Mouse (Mus musculus): ENCODE data around the gene Arl13b.

The Arl13b gene

DNA sequence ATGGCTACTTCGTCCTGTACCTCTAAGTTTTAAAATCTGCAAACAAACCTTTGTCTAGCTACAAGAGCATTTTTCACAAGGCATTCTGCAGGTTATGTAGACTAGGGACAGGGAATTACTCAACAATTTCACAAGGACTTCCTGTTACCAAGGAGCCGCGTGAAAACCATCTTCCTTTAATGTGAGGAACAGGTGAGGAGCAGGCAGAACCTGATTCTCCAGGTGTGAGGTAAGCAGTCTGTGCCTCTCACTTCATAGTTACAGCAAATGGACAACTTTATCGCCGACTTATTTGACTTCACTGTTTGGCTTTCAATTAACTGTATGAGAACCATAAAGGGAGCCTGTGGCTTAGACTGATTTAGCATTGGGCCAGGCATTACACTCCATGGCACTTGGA, 32.3 kb downstream of the Arl13b start, which contains the start of gene Stx19:
Stx19 (plus strand) TSS at position 186 of the 400 bp plus-strand sequence.
- no peak for DNase-seq (ENCODE audit: low spot score in 2 of 2)

DNA sequence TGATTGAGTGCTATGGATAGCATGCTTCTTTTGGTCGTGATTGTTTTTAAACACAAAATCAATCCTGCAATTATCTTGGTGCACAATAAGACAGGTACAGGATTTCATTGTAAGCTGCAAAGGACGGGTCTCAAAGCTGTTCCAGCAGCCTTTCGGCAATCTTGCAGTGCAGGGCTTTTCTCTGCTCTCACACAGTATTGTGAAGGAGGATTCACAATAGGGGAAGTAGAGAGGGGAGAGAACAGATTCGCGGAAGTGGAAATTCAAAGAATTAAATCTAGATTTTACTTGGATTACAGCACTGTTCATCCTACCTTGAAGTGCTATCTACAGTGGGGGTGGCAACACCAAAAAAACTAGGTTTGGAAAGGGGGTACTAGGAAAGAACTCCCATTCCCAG, 33.0 kb downstream of the Arl13b start:
- no peak for DNase-seq (ENCODE audit: low spot score in 2 of 2)

DNA sequence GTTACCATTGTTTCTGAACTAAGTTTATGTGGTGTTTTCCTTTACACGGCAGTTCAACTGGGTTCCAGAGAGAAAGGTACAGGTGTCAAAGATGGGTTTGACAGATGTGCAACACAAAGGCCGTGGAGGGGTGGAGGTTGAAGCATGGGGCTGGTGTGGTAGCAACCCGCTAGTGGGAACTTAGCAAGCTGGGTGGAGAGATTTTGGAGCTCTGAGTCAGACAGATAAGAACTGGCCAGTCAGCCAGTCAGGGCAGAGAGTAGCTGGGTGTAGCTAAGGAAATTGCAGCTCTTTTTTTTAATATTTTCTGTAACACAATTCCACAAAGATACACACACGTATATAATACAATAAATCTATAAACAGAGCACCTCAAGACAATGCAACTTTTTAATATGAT, 36.0 kb downstream of the Arl13b start:
- no peak for DNase-seq (ENCODE audit: low spot score in 2 of 2)

DNA sequence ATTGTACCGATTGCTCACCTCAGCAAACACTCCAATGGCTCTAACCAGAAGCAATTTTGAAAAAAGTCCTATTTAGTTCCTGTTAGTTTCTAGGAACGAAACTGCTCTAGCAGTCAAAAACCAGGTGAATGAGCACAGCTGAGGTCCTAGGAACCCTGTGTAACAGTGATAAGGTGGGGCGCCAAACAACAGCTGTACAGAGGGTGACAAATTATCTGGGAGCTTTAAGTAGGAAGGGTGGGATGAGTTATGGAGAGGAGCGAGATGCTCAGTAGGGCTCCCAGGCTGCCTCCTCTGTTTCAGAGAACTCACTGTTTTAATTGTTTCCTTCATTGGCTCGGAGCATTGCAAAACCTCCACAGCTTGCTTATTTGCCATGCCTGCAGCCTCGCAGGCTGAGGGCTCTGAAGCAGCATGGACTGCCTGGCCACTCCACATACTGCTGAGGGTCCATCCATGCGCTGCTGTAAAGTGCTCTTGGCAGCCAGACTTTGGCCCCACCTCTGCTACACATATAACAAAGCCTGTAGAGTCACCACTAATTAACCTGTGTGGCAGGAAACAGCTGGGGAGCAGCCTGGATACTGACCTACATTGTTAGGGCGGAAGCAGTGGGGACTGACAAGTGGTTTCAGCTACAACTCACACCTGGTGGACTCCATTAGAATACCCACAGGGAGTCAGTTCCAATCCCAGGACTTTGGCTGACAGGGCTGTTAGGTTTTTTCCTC, 39.4 kb downstream of the Arl13b start:
- no peak for DNase-seq (ENCODE audit: low spot score in 2 of 2)

DNA sequence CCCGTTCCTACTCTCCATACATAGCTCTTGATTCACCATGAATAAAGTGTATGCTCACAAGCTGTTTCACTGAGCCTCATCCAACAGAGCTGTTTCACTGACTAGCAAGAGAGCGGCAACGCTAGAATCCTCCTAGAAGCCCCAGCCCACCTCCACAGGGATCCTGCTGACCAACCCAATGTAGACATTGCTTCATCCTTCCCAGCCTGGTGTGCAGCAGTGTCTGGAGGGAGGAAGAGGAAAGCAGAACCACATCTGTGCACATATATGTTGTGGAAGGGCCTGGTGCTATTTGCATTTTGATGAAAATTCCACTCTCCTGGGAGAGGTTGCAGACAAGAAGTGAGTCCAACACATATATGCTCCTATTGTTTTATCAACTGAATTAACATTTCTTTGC, 42.2 kb downstream of the Arl13b start:
- DNase-seq (ENCODE audit: low spot score in 2 of 2), result no peak

DNA sequence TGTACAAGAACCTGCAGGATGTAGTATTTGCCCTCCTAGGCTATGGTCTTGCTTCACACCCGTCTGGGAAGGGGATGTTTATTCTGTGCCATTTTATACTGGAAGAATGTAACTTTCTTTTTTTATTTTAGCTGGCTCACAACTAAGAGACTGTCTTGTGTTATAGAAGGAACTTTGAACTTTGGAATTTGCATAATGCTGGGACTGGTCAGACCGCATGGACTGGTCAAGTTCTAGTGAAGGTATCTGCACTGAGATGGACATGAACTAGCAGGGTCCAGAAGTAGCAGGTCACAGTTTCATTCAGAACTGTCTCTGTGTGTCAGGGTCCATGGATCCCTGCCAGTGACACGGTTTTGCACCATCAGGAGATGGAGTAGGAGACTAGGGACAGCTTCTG, 47.0 kb downstream of the Arl13b start:
- DNase-seq (ENCODE audit: low spot score in 2 of 2), result no peak

DNA sequence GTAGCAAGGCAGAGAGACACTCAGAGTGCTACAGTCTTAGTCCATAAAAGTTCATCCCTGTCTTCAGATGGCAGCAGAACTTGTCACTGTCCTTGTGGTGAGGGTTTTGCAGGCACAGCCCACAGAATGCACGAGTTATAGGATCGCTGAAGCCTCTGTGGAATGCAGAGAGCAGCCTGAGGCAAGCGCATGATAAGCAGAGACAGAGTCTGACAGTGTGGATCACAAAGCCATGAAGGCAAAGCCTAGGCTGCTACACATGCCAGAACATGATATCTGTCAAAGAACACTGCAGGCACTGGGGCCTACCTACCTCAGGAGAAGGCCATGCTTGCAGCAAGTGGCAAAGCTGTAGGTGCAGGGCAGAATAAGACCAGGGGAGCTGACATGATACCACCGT, 47.4 kb downstream of the Arl13b start:
- DNase-seq (ENCODE audit: low spot score in 2 of 2), result no peak

DNA sequence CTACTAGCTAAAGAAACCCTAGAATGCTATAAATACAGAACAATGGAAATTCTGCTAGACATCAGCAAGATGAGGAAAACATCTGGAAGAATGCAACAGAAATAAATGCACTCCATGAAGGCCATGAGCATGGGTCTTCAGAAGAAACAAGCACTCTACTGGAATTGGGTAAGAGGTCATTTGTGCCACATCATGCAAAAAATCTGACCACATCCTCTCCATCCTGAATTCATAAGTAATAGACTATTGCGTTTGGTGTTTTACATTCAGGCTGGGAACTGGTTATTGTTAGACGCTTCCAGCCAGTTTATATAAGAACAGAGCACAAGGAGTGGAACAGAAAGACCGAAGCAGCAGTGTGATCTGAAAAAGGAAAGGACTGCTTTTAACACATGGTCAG, 48.0 kb downstream of the Arl13b start:
- no peak for DNase-seq (ENCODE audit: low spot score in 2 of 2)

DNA sequence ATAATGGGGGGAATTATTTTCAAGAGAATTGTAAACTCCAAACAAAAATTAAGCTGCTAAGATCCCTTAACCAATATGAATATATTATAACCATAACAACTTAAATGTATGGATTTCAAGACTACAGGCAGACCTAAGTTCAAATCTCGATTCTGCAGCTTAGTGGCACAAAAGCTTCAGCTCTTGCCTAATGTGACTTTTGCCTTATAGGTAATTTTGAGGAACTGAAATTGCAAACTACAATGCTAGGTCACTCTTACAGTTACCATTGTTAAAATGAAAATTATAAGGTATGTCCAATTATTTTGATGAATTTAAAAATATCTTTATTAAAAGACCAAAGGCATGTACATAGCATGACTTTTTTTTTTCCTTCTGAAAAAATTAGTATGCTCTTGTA, 50.2 kb downstream of the Arl13b start:
- DNase-seq (ENCODE audit: low spot score in 2 of 2), result no peak

DNA sequence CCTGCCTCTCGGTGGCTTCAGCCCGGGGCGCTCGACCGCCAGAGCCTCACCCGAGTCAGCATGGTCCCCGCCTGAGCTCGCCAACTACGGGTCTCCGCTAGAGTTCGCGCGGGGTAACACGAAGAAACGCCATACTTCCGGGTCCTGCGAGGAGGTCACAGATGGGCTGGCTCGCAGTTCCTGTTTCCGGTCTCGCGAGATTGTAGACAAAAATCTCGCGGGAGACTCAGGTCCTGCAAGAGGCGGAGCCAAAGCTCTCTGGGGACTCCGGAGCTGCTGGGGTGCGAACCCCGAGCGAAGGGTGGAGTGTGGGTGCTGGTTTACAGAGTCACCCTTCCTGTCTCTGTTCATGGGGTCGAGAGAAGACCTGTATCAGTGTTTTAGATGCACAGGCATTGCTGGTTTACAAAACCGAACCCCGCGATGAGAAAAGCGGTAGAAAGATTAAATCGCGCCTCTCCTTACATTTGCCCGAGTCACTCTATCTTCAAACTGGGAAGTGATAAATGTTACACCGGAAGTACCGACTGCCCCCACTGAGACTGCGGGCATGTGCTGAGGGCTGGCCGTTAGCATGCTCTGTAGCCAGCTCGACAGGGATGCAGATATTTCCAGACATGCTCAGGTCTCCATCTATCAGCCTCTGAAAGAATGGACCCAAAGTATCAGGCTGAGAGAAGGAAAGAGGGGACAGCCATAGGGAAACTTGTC, 60.1 kb downstream of the Arl13b start, which contains the start of gene Nsun3:
Nsun3 (minus strand) TSS at position 198 of the 711 bp plus-strand sequence.
- DNase-seq (ENCODE audit: low spot score in 2 of 2), result peak; percentile 91 to 92

DNA sequence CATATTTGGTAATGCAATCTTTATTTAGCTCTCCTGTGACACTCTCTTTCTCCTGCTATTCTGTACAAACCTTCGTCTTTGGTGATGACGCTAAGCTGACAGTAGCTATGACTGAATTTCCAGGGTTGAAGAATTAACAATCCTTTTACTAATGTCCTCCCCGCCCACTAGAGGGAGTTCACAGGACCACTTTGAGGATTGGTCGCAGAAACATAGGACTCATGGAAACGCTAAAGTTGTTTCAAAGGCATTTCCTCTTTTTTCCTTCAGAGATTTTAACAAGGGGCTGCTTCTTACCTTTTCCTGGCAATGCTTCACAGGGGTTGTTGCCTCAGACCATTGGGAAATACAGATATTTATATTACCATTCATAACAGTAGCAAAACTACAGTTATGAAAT, 64.6 kb downstream of the Arl13b start:
- DNase-seq (ENCODE audit: low spot score in 2 of 2), result no peak

DNA sequence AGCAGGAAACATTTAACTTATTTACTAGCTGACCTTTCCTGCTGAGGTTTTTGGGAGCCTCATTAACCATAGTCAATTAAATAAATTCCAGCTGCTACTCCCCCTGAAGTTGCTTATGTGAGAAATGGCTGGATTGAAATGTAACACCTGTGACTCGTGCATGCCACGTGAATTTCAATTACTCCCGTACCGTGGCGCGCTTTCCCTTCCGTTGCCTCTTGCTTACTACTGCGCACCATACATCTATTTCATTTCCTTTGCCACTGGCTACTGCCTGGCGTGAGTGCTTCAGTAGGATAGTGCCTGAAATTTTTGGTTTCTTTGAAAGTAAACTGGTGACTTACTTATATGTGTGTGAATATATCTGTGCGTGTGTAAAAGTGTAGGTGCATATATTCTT, 68.6 kb downstream of the Arl13b start:
- no peak for DNase-seq (ENCODE audit: low spot score in 2 of 2)

DNA sequence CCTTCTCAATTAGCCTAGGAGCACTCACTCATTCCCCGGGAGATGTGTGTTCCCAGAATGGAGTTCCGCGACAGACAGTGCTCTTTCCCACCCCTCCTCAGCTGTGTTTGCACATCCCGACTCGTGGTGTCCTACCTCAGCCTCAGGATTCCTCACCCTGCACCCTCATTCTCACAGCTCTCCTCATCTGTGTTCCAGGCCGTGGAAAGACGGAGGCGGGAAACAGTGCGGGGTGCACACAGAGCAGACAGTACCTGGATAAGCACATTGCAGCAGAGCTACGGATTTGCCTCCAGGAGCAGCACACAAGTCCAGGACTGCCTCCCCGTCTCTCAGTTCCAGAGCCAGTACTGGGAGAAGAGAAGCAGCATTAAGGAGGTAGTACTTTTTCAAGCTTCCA, 70.8 kb downstream of the Arl13b start:
- DNase-seq (ENCODE audit: low spot score in 2 of 2), result no peak

DNA sequence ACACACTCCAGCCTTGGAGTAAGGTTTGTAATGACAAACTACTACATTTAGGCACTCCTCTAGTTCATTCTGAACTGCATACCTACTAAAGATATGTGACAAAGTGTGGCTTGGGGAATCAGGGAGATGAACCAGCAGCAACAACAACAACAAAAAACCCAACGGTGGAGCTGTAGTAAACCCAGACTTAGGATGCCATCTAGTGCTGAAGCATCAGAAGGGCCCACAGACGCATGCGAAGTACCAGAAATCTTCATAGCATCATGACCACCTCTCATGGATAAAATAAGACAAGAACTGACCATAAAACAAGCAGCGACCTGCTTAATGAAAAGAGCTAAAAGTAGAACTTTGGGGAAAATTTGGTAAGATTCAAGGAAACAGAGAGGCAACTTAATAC, 73.4 kb downstream of the Arl13b start:
- DNase-seq (ENCODE audit: low spot score in 2 of 2), result no peak

DNA sequence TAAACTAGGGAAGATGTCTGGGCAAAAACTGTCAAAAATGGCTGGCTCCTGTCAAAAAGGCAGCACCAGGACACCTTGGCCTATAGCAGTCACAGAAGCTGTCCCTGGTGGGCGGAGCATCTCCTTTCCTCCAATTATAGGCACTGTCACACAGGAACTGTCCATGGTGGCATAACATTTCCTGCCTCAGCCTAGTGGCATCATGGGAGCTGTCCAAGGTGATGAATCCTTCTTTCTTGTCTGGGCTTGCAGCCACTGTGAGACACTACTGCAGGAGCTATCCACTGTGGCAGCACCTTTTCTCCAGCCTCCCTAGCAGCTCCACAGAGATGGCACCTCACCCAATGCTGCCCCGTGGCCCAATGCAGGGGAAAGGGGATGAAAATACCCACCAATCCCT, 88.5 kb downstream of the Arl13b start:
- DNase-seq (ENCODE audit: low spot score in 2 of 2), result no peak

DNA sequence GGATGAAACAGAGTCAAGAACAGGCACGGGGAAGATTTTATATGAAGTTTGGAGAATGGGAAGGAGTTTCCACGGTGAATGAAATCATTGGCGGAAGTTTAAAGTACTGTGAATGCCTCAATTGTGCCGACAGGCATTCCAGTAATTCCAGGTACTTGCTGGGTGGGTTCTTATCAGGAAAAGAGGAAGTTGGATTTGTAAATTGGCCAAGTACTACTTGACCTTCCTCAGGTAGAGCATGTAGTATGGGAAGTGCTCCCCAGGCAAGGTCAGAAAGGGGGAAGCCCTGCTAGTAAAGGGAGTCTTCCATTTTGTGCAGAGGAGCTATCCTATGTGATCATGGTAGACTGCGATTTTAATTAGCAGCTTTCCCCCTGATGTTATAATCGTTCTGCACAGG, 91.5 kb downstream of the Arl13b start:
- DNase-seq (ENCODE audit: low spot score in 2 of 2), result no peak

DNA sequence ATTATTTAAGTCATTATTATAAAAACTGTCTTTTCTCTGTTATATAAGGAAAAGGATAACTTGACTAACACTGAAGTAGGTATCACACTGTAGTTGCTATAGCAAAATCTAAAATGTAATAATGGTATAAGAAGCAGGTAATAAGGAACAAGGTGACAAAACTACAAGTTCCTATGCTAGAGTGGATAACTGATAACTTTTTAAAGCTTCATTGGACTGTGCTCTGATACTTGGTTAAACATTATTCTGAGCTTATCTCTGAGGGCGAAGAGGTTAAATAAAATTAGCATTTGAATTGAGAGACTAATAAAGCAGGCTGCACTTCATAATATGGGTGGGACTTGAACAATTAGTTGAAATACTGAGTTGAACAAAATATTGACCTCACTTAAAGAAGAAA, 93.2 kb downstream of the Arl13b start:
- DNase-seq (ENCODE audit: low spot score in 2 of 2), result no peak

DNA sequence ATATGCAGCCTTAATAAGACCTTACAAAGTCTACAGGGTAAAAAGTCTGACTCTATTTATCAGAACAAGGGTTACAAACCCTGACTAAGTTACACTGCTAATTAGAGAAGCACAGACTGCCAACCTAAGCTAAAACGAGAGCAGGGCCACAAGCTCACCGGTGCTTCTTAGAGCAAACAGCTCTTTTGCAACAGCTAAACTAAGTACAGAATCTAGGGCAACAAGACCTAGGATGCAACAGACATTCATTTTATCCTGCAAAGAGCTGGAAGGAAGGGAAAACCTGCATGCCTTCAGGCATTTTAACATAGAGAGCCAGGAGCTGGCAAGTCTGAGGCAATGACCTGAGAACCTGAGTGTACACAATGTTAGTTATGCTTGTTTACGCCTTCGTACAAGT, 93.8 kb downstream of the Arl13b start:
- no peak for DNase-seq (ENCODE audit: low spot score in 2 of 2)

DNA sequence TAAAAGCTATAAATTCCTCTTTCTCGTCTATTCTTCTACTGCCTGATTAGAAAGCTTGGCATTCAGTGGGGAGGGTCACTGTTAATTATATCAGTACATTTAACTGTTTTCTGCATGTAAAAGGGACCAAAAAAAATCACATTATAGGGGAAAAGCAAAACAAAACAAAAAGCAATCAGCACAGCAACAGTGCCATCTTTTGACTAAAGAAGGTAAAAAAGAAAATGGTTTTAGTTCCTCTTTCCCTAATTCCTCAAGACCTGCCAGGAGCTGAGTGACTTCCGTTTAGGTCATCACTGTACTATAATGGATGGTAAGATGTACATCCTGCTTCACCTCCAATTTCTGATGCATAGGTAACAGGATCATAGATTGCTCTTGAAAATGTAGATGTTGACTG, 101.0 kb downstream of the Arl13b start:
- no peak for DNase-seq (ENCODE audit: low spot score in 2 of 2)
